Mouse (Mus musculus) CD4-positive, CD25-positive, alpha-beta regulatory T cell, adult 2 months (primary cell): ENCODE results near the gene Ube2h.

Source experiments
- DNase-seq: peaks from one replicate; pipeline ENCODE4 v3.0.0-alpha.2; 2012; ENCODE audit warnings: low read depth, low spot score

The Ube2h gene

GRCm38 (mm10) chr6:30204383-30205179 lies 99.8 kb downstream of the Ube2h start:
- no peak for DNase-seq

DNA sequence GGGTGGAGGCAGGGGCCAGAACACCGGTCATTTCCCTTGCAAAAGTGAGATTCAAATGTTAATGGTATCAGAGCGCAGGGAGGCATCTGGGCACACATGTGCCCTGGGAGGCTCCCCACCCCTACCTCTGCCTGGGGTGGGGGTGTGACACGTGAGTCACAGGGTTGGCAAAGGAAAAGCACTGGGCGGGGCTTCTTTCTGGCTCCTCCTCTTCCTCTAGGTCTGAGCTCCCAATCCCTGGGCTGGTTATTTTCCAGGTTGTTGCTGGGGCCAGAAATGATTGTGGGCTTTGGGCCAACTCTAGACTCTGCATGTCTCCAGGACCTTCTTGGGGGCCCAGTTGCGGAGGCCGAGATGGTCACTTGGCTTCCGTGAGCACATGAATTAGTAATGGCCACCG lies 108.2 kb downstream of the Ube2h start:
- no peak for DNase-seq

GRCm38 (mm10) chr6:30195656-30196055 lies 108.7 kb downstream of the Ube2h start:
- no peak for DNase-seq

DNA sequence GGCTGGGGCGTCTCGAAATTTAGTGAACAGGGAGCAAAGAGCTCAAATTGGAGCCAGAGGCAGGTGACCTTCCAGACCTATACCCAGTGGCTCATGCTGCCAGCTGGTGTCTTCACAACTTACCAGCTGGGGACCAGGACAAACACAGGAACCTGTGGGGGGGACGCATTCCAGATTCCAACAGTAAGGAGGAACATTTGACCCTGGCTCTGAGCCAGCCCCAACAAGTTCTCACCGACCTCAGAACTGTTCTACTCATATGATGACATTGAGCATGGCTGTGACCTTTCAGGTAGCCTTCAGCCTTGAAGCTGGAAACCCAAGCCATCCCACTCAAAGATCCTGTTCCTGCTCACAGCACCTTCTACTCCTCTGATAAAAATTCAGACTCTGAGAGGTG lies 120.7 kb downstream of the Ube2h start:
- no peak for DNase-seq

- DNase-seq: no peak
These were observed 122.3 kb downstream of the Ube2h start for GRCm38 (mm10) chr6:30182038-30182437.

DNA sequence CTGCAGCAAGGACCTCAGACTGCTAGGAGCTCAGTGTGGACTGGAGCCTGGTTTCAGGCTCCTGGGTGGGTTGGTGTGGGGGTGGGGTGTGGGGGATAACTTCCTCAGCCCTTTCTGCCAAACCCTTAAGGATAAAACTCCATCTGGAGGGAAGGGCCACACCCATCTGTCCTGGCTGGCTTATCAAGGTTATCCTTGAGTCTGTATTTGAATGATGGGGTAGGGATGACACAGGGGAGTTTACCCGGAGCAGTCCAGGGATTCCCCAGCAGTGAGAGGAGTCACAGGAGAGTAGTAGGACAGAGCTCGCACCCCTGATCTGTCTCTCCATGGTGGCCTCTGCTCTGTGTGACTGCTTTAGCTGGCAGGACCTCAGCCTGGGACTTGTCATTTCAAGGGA lies 124.0 kb downstream of the Ube2h start:
- DNase-seq: no peak

DNA sequence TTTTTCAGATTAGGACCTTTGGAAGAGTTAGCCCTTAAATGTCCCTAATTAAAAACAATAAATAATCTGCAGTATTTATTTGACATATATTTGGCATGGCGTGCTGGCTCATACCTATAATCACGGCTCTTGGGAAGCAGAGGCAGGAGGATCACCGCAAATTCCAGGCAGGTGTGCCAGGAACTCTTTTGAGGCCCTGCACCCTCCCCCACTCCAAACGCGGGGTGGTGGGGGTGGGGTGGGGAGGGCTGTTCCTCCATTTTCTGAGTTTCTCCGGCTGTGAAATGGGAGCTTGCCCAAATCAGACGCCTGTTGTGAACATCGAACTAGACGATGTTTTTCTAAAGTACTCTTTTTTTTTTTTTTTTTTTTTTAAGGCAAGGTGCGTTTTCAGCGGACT lies 125.3 kb downstream of the Ube2h start:
- DNase-seq: no peak

DNA sequence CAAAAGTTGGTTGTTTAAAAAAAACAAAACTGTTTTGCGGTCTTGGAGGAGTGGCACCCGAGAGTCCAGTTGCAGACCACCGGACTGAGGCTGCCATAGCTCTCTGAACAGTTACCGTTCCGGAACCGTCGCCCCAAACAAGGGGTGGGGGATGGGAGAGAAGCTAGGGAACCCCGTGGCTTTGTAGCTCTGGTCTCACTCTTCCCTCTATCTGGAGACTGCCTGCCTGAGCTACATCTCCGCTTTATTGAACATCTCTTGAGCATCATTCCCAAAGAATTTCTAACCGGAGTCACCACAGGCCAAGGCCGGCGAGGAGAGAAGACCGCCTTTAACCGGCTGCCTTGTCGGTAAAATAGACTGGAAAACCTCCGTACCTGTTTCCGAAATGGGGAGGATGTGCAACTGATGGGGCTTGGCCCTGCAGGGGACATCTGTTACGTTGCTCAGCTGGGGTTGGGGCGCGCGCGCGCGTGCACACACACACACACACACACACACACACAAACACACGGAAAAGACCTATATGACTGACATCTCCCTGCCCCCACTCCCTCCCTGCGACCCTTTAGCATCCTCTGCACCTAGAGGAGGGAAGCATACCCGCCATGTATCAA lies 126.2 kb downstream of the Ube2h start:
- DNase-seq: peak; percentile 34

- peak; percentile 35 for DNase-seq
These were observed 127.0 kb downstream of the Ube2h start for GRCm38 (mm10) chr6:30177305-30177704.

- DNase-seq: peak; percentile 19
These were observed 127.8 kb downstream of the Ube2h start for GRCm38 (mm10) chr6:30176496-30176895.

DNA sequence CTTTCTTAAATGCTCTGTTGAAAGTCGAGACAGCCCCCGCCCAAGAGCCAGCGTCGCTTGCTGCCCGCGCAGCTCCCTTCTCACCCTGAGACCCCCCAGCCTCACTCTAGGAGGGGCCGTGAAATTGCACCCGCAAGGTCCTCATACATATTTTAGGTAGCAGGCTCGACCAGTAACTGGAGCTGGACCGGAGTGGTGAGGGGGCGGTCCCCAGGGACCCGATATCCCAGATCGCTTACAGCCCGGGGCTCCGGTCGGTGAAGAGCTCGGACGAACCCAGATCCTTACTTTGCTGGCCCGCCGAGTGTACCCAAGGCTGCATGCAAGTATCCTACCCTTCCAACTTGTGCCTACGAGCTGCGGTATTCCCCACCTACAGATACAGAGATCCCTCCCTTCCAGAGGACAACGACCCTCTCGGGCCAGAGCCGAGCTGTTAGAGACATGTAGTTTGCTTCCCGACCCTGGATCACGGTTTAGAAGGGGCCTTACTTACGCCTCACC lies 128.4 kb downstream of the Ube2h start:
- no peak for DNase-seq

DNA sequence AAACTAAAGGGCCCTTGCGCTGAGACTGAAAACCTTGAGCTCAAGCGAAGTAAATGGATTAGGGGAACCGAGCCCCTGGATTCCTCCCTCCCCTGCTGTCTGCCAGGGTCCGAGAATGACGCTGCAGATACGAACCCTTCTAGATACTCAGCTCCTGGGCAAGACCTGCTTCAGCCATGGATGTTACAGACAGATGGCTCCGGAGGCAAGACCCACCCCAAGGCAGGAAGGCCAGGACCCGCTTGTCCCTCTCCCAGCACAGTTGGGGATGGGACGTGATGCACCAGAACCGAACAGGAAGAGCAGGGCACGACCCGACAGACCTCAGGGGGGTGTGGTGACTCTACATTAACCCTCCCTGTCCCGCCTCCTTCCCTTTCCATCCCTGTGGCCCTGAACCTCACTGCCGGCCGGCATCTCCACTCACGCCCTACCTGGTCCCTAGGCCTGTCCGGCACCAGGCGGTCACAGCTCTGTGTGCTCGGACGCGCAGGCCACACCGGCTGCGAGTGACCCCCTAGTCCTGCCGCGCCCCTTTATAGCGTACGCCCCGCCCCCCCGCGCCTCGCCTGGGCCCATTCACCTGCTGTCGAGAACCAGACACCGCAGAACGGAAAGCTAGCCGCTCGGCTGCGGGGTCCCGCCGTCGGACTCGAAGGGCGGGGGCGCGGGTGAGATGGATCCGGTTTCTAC lies 129.0 kb downstream of the Ube2h start:
- DNase-seq: peak; percentile 55

- DNase-seq: peak; percentile 34
These were observed 129.7 kb downstream of the Ube2h start for GRCm38 (mm10) chr6:30174461-30175224.

GRCm38 (mm10) chr6:30173551-30174460 lies 130.5 kb downstream of the Ube2h start:
- DNase-seq: peak; percentile 82

GRCm38 (mm10) chr6:30172820-30173550 lies 131.4 kb downstream of the Ube2h start:
- peak; percentile 50 for DNase-seq

- peak; percentile 16 for DNase-seq
These were observed 131.9 kb downstream of the Ube2h start for GRCm38 (mm10) chr6:30172441-30172819.

GRCm38 (mm10) chr6:30171967-30172366 lies 132.4 kb downstream of the Ube2h start:
- DNase-seq: no peak

DNA sequence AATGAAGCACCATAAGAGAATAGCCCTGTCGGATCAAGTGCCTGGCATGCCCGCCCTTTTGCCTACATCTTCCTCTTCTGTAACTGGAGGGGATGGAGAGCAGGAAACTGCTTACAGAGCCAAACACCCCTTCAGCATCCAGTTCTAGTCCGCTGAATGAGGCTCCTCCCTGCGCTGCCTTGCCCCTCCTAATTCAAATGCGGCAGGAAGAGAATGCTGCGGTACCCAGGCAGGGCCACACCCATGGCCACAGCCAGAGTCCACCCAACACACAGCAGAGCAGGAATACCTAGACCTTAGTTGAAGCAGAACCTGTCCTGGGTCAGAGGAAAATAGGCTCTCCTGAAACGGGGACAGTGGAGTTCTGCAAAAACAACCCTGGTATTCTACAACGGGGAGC lies 133.1 kb downstream of the Ube2h start:
- no peak for DNase-seq

GRCm38 (mm10) chr6:30169148-30169547 lies 135.2 kb downstream of the Ube2h start:
- no peak for DNase-seq

DNA sequence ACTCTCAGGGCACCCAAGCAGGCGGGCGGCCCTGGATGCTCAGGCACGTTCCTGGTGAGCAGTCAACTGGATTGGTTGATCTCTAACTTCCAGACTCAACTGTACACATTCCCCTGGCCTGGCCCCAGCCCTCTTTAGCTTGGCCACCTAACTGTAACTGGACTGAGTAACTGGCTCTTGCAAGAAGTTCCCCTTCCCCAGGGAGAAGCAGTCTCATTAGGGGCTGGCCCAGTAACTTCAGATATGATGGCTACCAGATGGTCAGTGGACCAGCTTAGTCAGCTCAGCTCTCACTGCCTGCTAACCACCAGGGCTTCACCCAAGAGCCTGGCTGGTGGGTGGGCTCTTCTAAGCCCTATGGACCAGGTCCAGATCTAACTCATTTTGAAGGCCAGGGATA lies 136.1 kb downstream of the Ube2h start:
- no peak for DNase-seq
